Mouse (Mus musculus): ENCODE results near the gene Lexm. TPM values are rescaled to one million over a fixed set of nuclear protein-coding genes. Genes with fewer than 3 reads are reported as not detected.

Lexm gene
- polyA plus RNA-seq, 1 experiment from 2014 or later: not detected

GRCm38 (mm10) chr4:106622712-106623111 lies 5.7 kb upstream of the Lexm start:
- 22% methylated on average over 28 of the region's 28 CpGs for WGBS
- Histone ChIP-seq H3K4me1 (replicated peaks) (peaks cover 8% of the 10 kb centered on the region; the same call in 1 of the 2 replicates), H3K36me3 (no peaks in the 10 kb centered on the region), H3K27me3 (peaks cover 72% of the 10 kb centered on the region), H3K9ac (no peak overlapping the region), H3K4me3 (peak overlapping the region; percentile 12; the same call in 1 of the 2 replicates), H3K9me3 (replicated peaks) (no peaks in the 10 kb centered on the region), H3K4me2 (peak overlapping the region; percentile 25; the same call in 1 of the 2 replicates), H3K27ac (no peak overlapping the region)
- no peak for ATAC-seq (replicated peaks; ENCODE audit: insufficient number of reproducible peaks, insufficient read depth, low FRiP score, low read depth)

GRCm38 (mm10) chr4:106622030-106622493 lies 5.0 kb upstream of the Lexm start, which contains the start of gene Ttc22:
Gene Ttc22, plus strand, starts transcription at chr4:106622432.
- Histone ChIP-seq H3K27me3 (peaks cover 72% of the 10 kb centered on the region), H3K9ac (no peak within 1 kb of the TSS), H3K27ac (no peak within 1 kb of the TSS), H3K4me1 (replicated peaks) (peaks cover 11% of the 10 kb centered on the region), H3K4me3 (peak within 1 kb of the TSS; percentile 12; the same call in 1 of the 2 replicates), H3K4me2 (peak within 1 kb of the TSS; percentile 25; the same call in 1 of the 2 replicates), H3K9me3 (replicated peaks) (no peaks in the 10 kb centered on the region), H3K36me3 (no peaks in the 10 kb centered on the region)
- 23% methylated on average over 16 of the region's 16 CpGs for whole genome bisulfite sequencing
- ATAC-seq (replicated peaks; ENCODE audit: insufficient number of reproducible peaks, insufficient read depth, low FRiP score, low read depth): no peak

- H3K9ac ChIP-seq: no peak overlapping the region
- ATAC-seq (replicated peaks; ENCODE audit: insufficient number of reproducible peaks, insufficient read depth, low FRiP score, low read depth): no peak
- H3K9me3 ChIP-seq (replicated peaks): no peaks in the 10 kb centered on the region
- H3K27me3 ChIP-seq: peaks cover 71% of the 10 kb centered on the region
- no peak overlapping the region for H3K4me3 ChIP-seq
- H3K4me2 ChIP-seq: no peak overlapping the region
- H3K27ac ChIP-seq: no peak overlapping the region
- WGBS: 63% methylated on average over 3 of the region's 3 CpGs
- peaks cover 14% of the 10 kb centered on the region for H3K4me1 ChIP-seq (replicated peaks)
- H3K36me3 ChIP-seq: no peaks in the 10 kb centered on the region
These were observed 4.4 kb upstream of the Lexm start for GRCm38 (mm10) chr4:106621428-106621827.

- WGBS: 86% methylated on average over 4 of the region's 4 CpGs
- Histone ChIP-seq H3K4me3 (no peak overlapping the region), H3K27ac (no peak overlapping the region), H3K4me1 (replicated peaks) (peaks cover 14% of the 10 kb centered on the region), H3K36me3 (no peaks in the 10 kb centered on the region), H3K9me3 (replicated peaks) (no peaks in the 10 kb centered on the region), H3K4me2 (no peak overlapping the region), H3K27me3 (peaks cover 64% of the 10 kb centered on the region), H3K9ac (no peak overlapping the region)
- no peak for ATAC-seq (replicated peaks; ENCODE audit: insufficient number of reproducible peaks, insufficient read depth, low FRiP score, low read depth)
These were observed 1.9 kb upstream of the Lexm start for GRCm38 (mm10) chr4:106618898-106619297.

GRCm38 (mm10) chr4:106615637-106616036 lies 1.4 kb downstream of the Lexm start:
- Histone ChIP-seq H3K4me2 (no peak overlapping the region), H3K9ac (no peak overlapping the region), H3K4me1 (replicated peaks) (peaks cover 6% of the 10 kb centered on the region), H3K4me3 (no peak overlapping the region), H3K9me3 (replicated peaks) (no peaks in the 10 kb centered on the region), H3K27ac (no peak overlapping the region), H3K27me3 (peaks cover 34% of the 10 kb centered on the region), H3K36me3 (no peaks in the 10 kb centered on the region)
- WGBS: 64% methylated on average over 12 of the region's 12 CpGs
- no peak for ATAC-seq (replicated peaks; ENCODE audit: insufficient number of reproducible peaks, insufficient read depth, low FRiP score, low read depth)

- Histone ChIP-seq H3K9me3 (replicated peaks) (no peaks in the 10 kb centered on the region), H3K4me1 (replicated peaks) (peaks cover 6% of the 10 kb centered on the region), H3K27me3 (peaks cover 34% of the 10 kb centered on the region), H3K4me3 (no peak overlapping the region), H3K27ac (no peak overlapping the region), H3K36me3 (no peaks in the 10 kb centered on the region), H3K9ac (no peak overlapping the region), H3K4me2 (no peak overlapping the region)
- ATAC-seq (replicated peaks; ENCODE audit: insufficient number of reproducible peaks, insufficient read depth, low FRiP score, low read depth): no peak
- 70% methylated on average over 9 of the region's 9 CpGs for WGBS
These were observed 2.2 kb downstream of the Lexm start for GRCm38 (mm10) chr4:106614881-106615280.

- Histone ChIP-seq H3K4me2 (no peak overlapping the region), H3K27ac (no peak overlapping the region), H3K27me3 (peaks cover 34% of the 10 kb centered on the region), H3K4me1 (replicated peaks) (peaks cover 6% of the 10 kb centered on the region), H3K9ac (no peak overlapping the region), H3K4me3 (no peak overlapping the region), H3K9me3 (replicated peaks) (no peaks in the 10 kb centered on the region), H3K36me3 (no peaks in the 10 kb centered on the region)
- 41% methylated on average over 7 of the region's 7 CpGs for WGBS
- ATAC-seq (replicated peaks; ENCODE audit: insufficient number of reproducible peaks, insufficient read depth, low FRiP score, low read depth): no peak; the same call in 1 of the 2 replicates
These were observed 2.8 kb downstream of the Lexm start for GRCm38 (mm10) chr4:106614180-106614797.

- Histone ChIP-seq H3K9ac (no peak overlapping the region), H3K36me3 (no peaks in the 10 kb centered on the region), H3K27ac (no peak overlapping the region), H3K9me3 (replicated peaks) (no peaks in the 10 kb centered on the region), H3K4me3 (no peak overlapping the region), H3K4me1 (replicated peaks) (peaks cover 6% of the 10 kb centered on the region), H3K27me3 (peaks cover 28% of the 10 kb centered on the region), H3K4me2 (no peak overlapping the region)
- 56% methylated on average over 3 of the region's 3 CpGs for WGBS
- ATAC-seq (replicated peaks; ENCODE audit: insufficient number of reproducible peaks, insufficient read depth, low FRiP score, low read depth): no peak
These were observed 3.5 kb downstream of the Lexm start for GRCm38 (mm10) chr4:106613560-106613959.

GRCm38 (mm10) chr4:106613105-106613504 lies 3.9 kb downstream of the Lexm start:
- WGBS: 67% methylated on average over 8 of the region's 8 CpGs
- Histone ChIP-seq H3K27ac (no peak overlapping the region), H3K4me1 (replicated peaks) (peaks cover 6% of the 10 kb centered on the region), H3K27me3 (peaks cover 26% of the 10 kb centered on the region), H3K9me3 (replicated peaks) (no peaks in the 10 kb centered on the region), H3K4me2 (no peak overlapping the region), H3K4me3 (no peak overlapping the region), H3K36me3 (no peaks in the 10 kb centered on the region), H3K9ac (no peak overlapping the region)
- ATAC-seq (replicated peaks; ENCODE audit: insufficient number of reproducible peaks, insufficient read depth, low FRiP score, low read depth): no peak

- no peak overlapping the region for H3K4me2 ChIP-seq
- no peaks in the 10 kb centered on the region for H3K27me3 ChIP-seq
- 93% methylated on average over 1 of the region's 1 CpGs for WGBS
- H3K4me1 ChIP-seq (replicated peaks): 0 out of 2 replicates have a peak, but pooled peaks cover 6% of the 10 kb centered on the region
- no peak overlapping the region for H3K4me3 ChIP-seq
- ATAC-seq (replicated peaks; ENCODE audit: insufficient number of reproducible peaks, insufficient read depth, low FRiP score, low read depth): no peak
- no peaks in the 10 kb centered on the region for H3K36me3 ChIP-seq
- no peak overlapping the region for H3K27ac ChIP-seq
- H3K9me3 ChIP-seq (replicated peaks): no peaks in the 10 kb centered on the region
- no peak overlapping the region for H3K9ac ChIP-seq
These were observed 9.1 kb downstream of the Lexm start for GRCm38 (mm10) chr4:106607905-106608304.

GRCm38 (mm10) chr4:106606639-106607554 lies 10.1 kb downstream of the Lexm start:
- no peaks in the 10 kb centered on the region for H3K27me3 ChIP-seq
- H3K27ac ChIP-seq: no peak overlapping the region
- H3K36me3 ChIP-seq: no peaks in the 10 kb centered on the region
- H3K4me1 ChIP-seq (replicated peaks): 0 out of 2 replicates have a peak, but pooled peaks cover 6% of the 10 kb centered on the region
- WGBS: 40% methylated on average over 18 of the region's 18 CpGs
- H3K9ac ChIP-seq: no peak overlapping the region
- H3K4me3 ChIP-seq: peak overlapping the region; percentile 20
- H3K4me2 ChIP-seq: peak overlapping the region; percentile 51
- no peaks in the 10 kb centered on the region for H3K9me3 ChIP-seq (replicated peaks)
- peak; percentile 53; the same call in 1 of the 2 replicates for ATAC-seq (replicated peaks; ENCODE audit: insufficient number of reproducible peaks, insufficient read depth, low FRiP score, low read depth)
